Mouse (Mus musculus) C2C12 (cell line): ENCODE data around the gene Adal. TPM values are rescaled to one million over a fixed set of nuclear protein-coding genes. Genes with fewer than 3 reads are reported as not detected.

Experiments used
- H3K27me3 ChIP-seq: one replicate; pipeline ENCODE4 v1.6.1; 2011; ENCODE audit not compliant: control insufficient read depth, insufficient read depth, insufficient read length
- H3K36me3 ChIP-seq: one replicate; pipeline ENCODE4 v1.6.1; 2011; ENCODE audit not compliant: control insufficient read depth, insufficient read depth
- H3K4me3 ChIP-seq: one replicate; pipeline ENCODE4 v1.5.1; 2011; ENCODE audit warnings: mild to moderate bottlenecking, control low read depth; ENCODE audit not compliant: poor library complexity, insufficient read depth, severe bottlenecking
- H3K79me2 ChIP-seq: one replicate; pipeline ENCODE4 v1.6.1; 2011; ENCODE audit not compliant: control insufficient read depth, insufficient read depth
- H3K79me3 ChIP-seq: one replicate; pipeline ENCODE4 v1.6.1; 2011; ENCODE audit warnings: low read depth, control low read depth
- H3ac ChIP-seq: one replicate; pipeline ENCODE3; 2011; ENCODE audit warnings: low read depth; ENCODE audit not compliant: control insufficient read depth, insufficient read length
- CEBPB ChIP-seq: IDR thresholded peaks from one replicate; pipeline ENCODE4 v1.6.1; 2011; ENCODE audit warnings: low read depth, mild to moderate bottlenecking, control low read depth, moderate library complexity
- CTCF ChIP-seq: IDR thresholded peaks from one replicate; pipeline ENCODE4 v1.5.1; 2011; ENCODE audit not compliant: control insufficient read depth, insufficient read depth, insufficient read length
- FOSL1 ChIP-seq: IDR thresholded peaks from one replicate; pipeline ENCODE4 v1.8.0; 2011; ENCODE audit warnings: mild to moderate bottlenecking, low read length; ENCODE audit not compliant: poor library complexity, insufficient read depth, severe bottlenecking
- MAX ChIP-seq: IDR thresholded peaks from one replicate; pipeline ENCODE4 v1.6.1; 2011; ENCODE audit warnings: mild to moderate bottlenecking, control low read depth
- MYOD1 ChIP-seq: IDR thresholded peaks from one replicate; pipeline ENCODE4 v1.6.1; 2011; ENCODE audit warnings: low read depth; ENCODE audit not compliant: control insufficient read depth, insufficient read length
- MYOG ChIP-seq: IDR thresholded peaks from one replicate; pipeline ENCODE4 v1.6.1; 2011; ENCODE audit not compliant: control insufficient read depth, insufficient read length; ENCODE audit errors: extremely low read depth
- USF1 ChIP-seq: IDR thresholded peaks from one replicate; pipeline ENCODE4 v1.6.1; 2011; ENCODE audit warnings: low read depth, mild to moderate bottlenecking, control low read depth, moderate library complexity
- polyA plus RNA-seq: library from polyadenylated mRNA; unstranded; fragments of >200 nt; fragmentation: generic; extraction: Trizol; gene quantifications from one replicate; pipeline ENCODE4 v1.2.1, GENCODE M21; 2012; ENCODE audit warnings: missing spikeins

Gene Adal
- polyA plus RNA-seq, 1 experiment, result 1.6 TPM

- TF ChIP-seq MAX (peak; percentile 88), MYOG (no peak)
- H3ac ChIP-seq, result peak within 1 kb of the TSS; percentile 77
- peaks cover 35% of the 10 kb centered on the region for H3K36me3 ChIP-seq
- peaks cover 27% of the 10 kb centered on the region for H3K79me3 ChIP-seq
- H3K27me3 ChIP-seq, result no peaks in the 10 kb centered on the region
- peak within 1 kb of the TSS; percentile 95 for H3K4me3 ChIP-seq
- peaks cover 46% of the 10 kb centered on the region for H3K79me2 ChIP-seq
Observed at GRCm38 (mm10) chr2:121170980-121171742, 30.9 kb downstream of the Adal start, which contains the start of gene Zscan29. Gene Zscan29, minus strand, starts transcription at chr2:121171125.

- Histone ChIP-seq H3K79me3 (peaks cover 3% of the 10 kb centered on the region), H3K36me3 (peaks cover 91% of the 10 kb centered on the region), H3K79me2 (no peaks in the 10 kb centered on the region), H3K4me3 (no peak overlapping the region), H3K27me3 (no peaks in the 10 kb centered on the region), H3ac (no peak overlapping the region)
- TF ChIP-seq MAX, result no peak
- TF ChIP-seq MYOG, result no peak
- TF ChIP-seq CEBPB, result no peak
- no peak for TF ChIP-seq MYOD1
- TF ChIP-seq FOSL1, result no peak
- no peak for TF ChIP-seq USF1
- no peak for TF ChIP-seq CTCF
Observed at GRCm38 (mm10) chr2:121178828-121179479, 38.7 kb downstream of the Adal start.

- no peaks in the 10 kb centered on the region for H3K79me3 ChIP-seq
- H3ac ChIP-seq, result no peak overlapping the region
- H3K4me3 ChIP-seq, result no peak overlapping the region
- no peaks in the 10 kb centered on the region for H3K79me2 ChIP-seq
- no peaks in the 10 kb centered on the region for H3K27me3 ChIP-seq
- peaks cover 87% of the 10 kb centered on the region for H3K36me3 ChIP-seq
- TF ChIP-seq MAX (no peak), FOSL1 (no peak), MYOG (no peak), CEBPB (no peak), MYOD1 (no peak), USF1 (no peak)
Observed at GRCm38 (mm10) chr2:121183431-121183830, 43.2 kb downstream of the Adal start.

- H3K79me2 ChIP-seq, result no peaks in the 10 kb centered on the region
- H3ac ChIP-seq, result no peak overlapping the region
- H3K27me3 ChIP-seq, result no peaks in the 10 kb centered on the region
- TF ChIP-seq FOSL1 (no peak), MAX (no peak), MYOD1 (no peak), CTCF (no peak), USF1 (no peak), CEBPB (no peak), MYOG (no peak)
- H3K79me3 ChIP-seq, result no peaks in the 10 kb centered on the region
- no peak overlapping the region for H3K4me3 ChIP-seq
- H3K36me3 ChIP-seq, result peaks cover 87% of the 10 kb centered on the region
Observed at GRCm38 (mm10) chr2:121184142-121184541, 43.9 kb downstream of the Adal start.

- Histone ChIP-seq H3K79me2 (no peaks in the 10 kb centered on the region), H3K79me3 (no peaks in the 10 kb centered on the region), H3K4me3 (no peak overlapping the region), H3K36me3 (peaks cover 93% of the 10 kb centered on the region), H3K27me3 (no peaks in the 10 kb centered on the region), H3ac (no peak overlapping the region)
- TF ChIP-seq MAX (no peak), FOSL1 (no peak), CTCF (no peak), MYOD1 (no peak), CEBPB (no peak), USF1 (no peak), MYOG (no peak)
Observed at GRCm38 (mm10) chr2:121188530-121188929, 48.3 kb downstream of the Adal start.
